Mouse (Mus musculus) kidney, embryonic 14.5 days (tissue): Measurements from ENCODE around the gene Tspan11. TPM values are rescaled to one million over a fixed set of nuclear protein-coding genes. Genes with fewer than 3 reads are reported as not detected.

Source experiments
- polyA plus RNA-seq: library from polyadenylated mRNA; unstranded; fragments of >200 nt; fragmentation: Nextera tagmentation; extraction: Ambion mirVana; gene quantifications from 2 replicates; pipeline ENCODE4 v1.2.1, GENCODE M21; 2014

Gene Tspan11
- polyA plus RNA-seq, 1 experiment from 2014 or later, result 5.0 TPM

Other genes with a start within 250 kb of the Tspan11 start
- gene Prmt8, start 118.1 kb upstream of the Tspan11 start, polyA plus RNA-seq, result 0.16 TPM in 1 of 2 replicates, not detected in the other